Mouse (Mus musculus): Measurements from ENCODE around the gene Mettl21a. TPM values are rescaled to one million over a fixed set of nuclear protein-coding genes. Genes with fewer than 3 reads are reported as not detected.

Mettl21a gene
- polyA plus RNA-seq (2012; rRNA removed), result 15.1 and 16.5 TPM in 2 replicates

GRCm38 (mm10) chr1:64616881-64617714 lies at the start of gene Mettl21a:
TSS of gene Mettl21a (minus strand) at chr1:64617242.

Other genes with a start within 250 kb of the Mettl21a start
- 22.5 and 26.3 TPM in 2 replicates for gene Creb1, start 84.6 kb downstream of the Mettl21a start, polyA plus RNA-seq (2012; rRNA removed)
- 39.5 and 40.5 TPM in 2 replicates for gene Ccnyl1, start 73.2 kb upstream of the Mettl21a start, polyA plus RNA-seq (2012; rRNA removed)
- 1.5 and 1.7 TPM in 2 replicates for gene Fzd5, start 120.5 kb upstream of the Mettl21a start, polyA plus RNA-seq (2012; rRNA removed)

Measured in central nervous system, embryonic 14 days (tissue).